Mouse (Mus musculus) embryonic fibroblast, embryonic 13.5 days (primary cell): ENCODE data around the gene Cckar.

Source experiments
- CTCF ChIP-seq: IDR thresholded peaks from 2 replicates; pipeline ENCODE4 v1.5.1; 2011; ENCODE audit warnings: mild to moderate bottlenecking, control low read depth, low read length, moderate library complexity, borderline replicate concordance; ENCODE audit not compliant: insufficient read depth
- POLR2A ChIP-seq: IDR thresholded peaks from 2 replicates; pipeline ENCODE4 v1.6.1; 2011; ENCODE audit warnings: low read depth, mild to moderate bottlenecking, control low read depth, low read length, moderate library complexity

- TF ChIP-seq POLR2A = no peak
- no peak for TF ChIP-seq CTCF
Observed at GRCm38 (mm10) chr5:53685623-53686022, 21.9 kb downstream of the Cckar start.
